ENCODE assay signal across 9 mouse cellular contexts in the genomic region with DNA sequence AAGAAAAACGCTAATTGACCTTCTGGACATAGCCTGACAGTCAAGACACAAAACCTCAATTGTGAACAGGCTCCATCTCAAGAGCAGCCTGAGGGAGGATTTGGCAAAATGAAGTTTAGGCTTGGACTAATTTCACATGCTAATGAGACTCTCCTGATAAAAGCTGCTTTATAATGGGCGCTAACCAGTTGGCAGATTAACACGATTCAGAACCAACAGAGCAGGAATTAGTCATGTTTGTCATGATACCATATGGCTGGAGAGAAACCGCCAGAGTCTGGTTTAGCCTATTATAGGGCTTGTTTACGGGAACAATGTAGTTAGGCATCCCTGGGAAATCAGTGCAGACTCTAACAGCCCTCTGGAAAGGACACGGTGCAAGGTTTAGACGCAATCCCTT.
A peak's percentile ranks its signal among the peaks of the same experiment; 100 is the strongest.
DNase-seq lines count a peak whose midpoint lies in the region; ATAC-seq and TF ChIP-seq lines count a peak whose summit lies in the region.
"Had no signal": no experiment of that assay in that cellular context is flagged by ENCODE, and none has a peak within 500 bp of the region (broad histone marks: within the 10 kb centered on the region; RNA-seq: fewer than 3 reads in every experiment).

No protein-coding gene starts in this region.

- 16% methylated on average over 7 of the region's 7 CpGs for WGBS in forebrain, embryonic 11.5 days
- 15% methylated on average over 7 of the region's 7 CpGs for WGBS in neural tube, embryonic 14.5 days

- ATAC-seq in forebrain, embryonic 11.5 days (replicated peaks; ENCODE audit: low FRiP score), result peak; percentile 91
- peak; percentile 81 for ATAC-seq in neural tube, embryonic 14.5 days (ENCODE audit: low read depth)
- ATAC-seq: inflammation-experienced regulatory T-cells, adult 6 months had no signal

- peak; percentile 44 for DNase-seq in heart, adult 11 months
- no peak for DNase-seq in heart, adult 9 months (ENCODE audit: low spot score in 2 of 2)
- DNase-seq in forebrain, embryonic 11.5 days (ENCODE audit: low spot score), result no peak
- peak; percentile 66 to 74 for DNase-seq in layer of hippocampus, adult 8-10 months (ENCODE audit: low spot score in 2 of 2)
- no peak for DNase-seq in lung, postnatal 36 days
- DNase-seq in heart, postnatal 36 days, result no peak
- no peak for DNase-seq in gastrocnemius, adult 2 months

- no peaks in the 10 kb centered on the region for H3K9me3 ChIP-seq in forebrain, embryonic 11.5 days (ENCODE audit: control insufficient read depth, low read length)
- H3K9me3 ChIP-seq in neural tube, embryonic 14.5 days (ENCODE audit: control insufficient read depth, low read length), result no peaks in the 10 kb centered on the region

- peak overlapping the region; percentile 85 for H3K27ac ChIP-seq in forebrain, embryonic 11.5 days (ENCODE audit: low read depth, low read length)
- H3K27ac ChIP-seq in neural tube, embryonic 14.5 days (ENCODE audit: low read depth, low read length), result no peak overlapping the region; the same call in 1 of the 2 replicates
- H3K27ac ChIP-seq in gastrocnemius, adult 2 months, result no peak overlapping the region

- intact Hi-C loops in heart, postnatal 36 days (cut with DNase I), result no loop called here
- intact Hi-C loops in gastrocnemius, adult 2 months (cut with DNase I), result no loop called here

- no peaks in the 10 kb centered on the region for H3K36me3 ChIP-seq in forebrain, embryonic 11.5 days (ENCODE audit: control insufficient read depth, insufficient read depth, low read length)
- H3K36me3 ChIP-seq in neural tube, embryonic 14.5 days (ENCODE audit: control insufficient read depth, insufficient read depth, low read length), result no peaks in the 10 kb centered on the region

- no peak overlapping the region for H3K4me3 ChIP-seq in forebrain, embryonic 11.5 days (ENCODE audit: low read depth, low read length)
- no peak overlapping the region for H3K4me3 ChIP-seq in neural tube, embryonic 14.5 days (ENCODE audit: low read depth, low read length)
- H3K4me3 ChIP-seq in gastrocnemius, adult 2 months, result no peak overlapping the region

- no peaks in the 10 kb centered on the region for H3K27me3 ChIP-seq in forebrain, embryonic 11.5 days (ENCODE audit: control insufficient read depth, insufficient read depth, low read length)
- H3K27me3 ChIP-seq in neural tube, embryonic 14.5 days (ENCODE audit: control insufficient read depth, insufficient read depth, low read length), result no peaks in the 10 kb centered on the region

- TF ChIP-seq CTCF in gastrocnemius, adult 2 months (IDR thresholded peaks at IDR 0.05), result no peak

- no peak overlapping the region for H3K9ac ChIP-seq in forebrain, embryonic 11.5 days (ENCODE audit: low read length)
- no peak overlapping the region for H3K9ac ChIP-seq in neural tube, embryonic 14.5 days (replicated peaks; ENCODE audit: low read depth, low read length)

- peaks cover 14% of the 10 kb centered on the region; the same call in 1 of the 2 replicates for H3K4me1 ChIP-seq in forebrain, embryonic 11.5 days (replicated peaks; ENCODE audit: control insufficient read depth, insufficient read depth, low read length)
- peaks cover 7% of the 10 kb centered on the region; the same call in 1 of the 2 replicates for H3K4me1 ChIP-seq in neural tube, embryonic 14.5 days (ENCODE audit: control insufficient read depth, insufficient read depth, low read length)

- H3K4me2 ChIP-seq in forebrain, embryonic 11.5 days (ENCODE audit: low read depth, low read length, severe bottlenecking), result no peak overlapping the region
- no peak overlapping the region for H3K4me2 ChIP-seq in neural tube, embryonic 14.5 days (ENCODE audit: low read depth, low read length)

Comparison
In these comparisons a context has a peak if more than half of its experiments do, and no peak if none do; other contexts are left out.
1. DNase-seq: peak in heart, adult 11 months (single experiment) and layer of hippocampus, adult 8-10 months (2 of 2); none in heart, adult 9 months (0 of 2), forebrain, embryonic 11.5 days (single experiment), lung, postnatal 36 days (single experiment), heart, postnatal 36 days (0 of 2) and gastrocnemius, adult 2 months (single experiment).